Mouse (Mus musculus) T-helper 1 cell (primary cell): ENCODE data around the gene Prrc2c.
"Not testable (repeated sequence)": the region's sequence is repeated elsewhere in the genome, so short reads cannot be mapped to it uniquely, and the experiment has no call there.

Source experiments
- in situ Hi-C: fragments of 300-600 bp; cut with MboI, MseI; formaldehyde crosslinking; loops from one replicate; pipeline ENCODE4 v1.15.1; 2025; ENCODE audit warnings: high pct_unique_total_duplicates

The Prrc2c gene

GRCm38 (mm10) chr1:162693721-162694120 is 46.6 kb downstream of the Prrc2c start:
- in situ Hi-C loops, result no loop called here

- in situ Hi-C loops, result no loop called here
These were observed 74.7 kb downstream of the Prrc2c start for GRCm38 (mm10) chr1:162665486-162666174.

DNA sequence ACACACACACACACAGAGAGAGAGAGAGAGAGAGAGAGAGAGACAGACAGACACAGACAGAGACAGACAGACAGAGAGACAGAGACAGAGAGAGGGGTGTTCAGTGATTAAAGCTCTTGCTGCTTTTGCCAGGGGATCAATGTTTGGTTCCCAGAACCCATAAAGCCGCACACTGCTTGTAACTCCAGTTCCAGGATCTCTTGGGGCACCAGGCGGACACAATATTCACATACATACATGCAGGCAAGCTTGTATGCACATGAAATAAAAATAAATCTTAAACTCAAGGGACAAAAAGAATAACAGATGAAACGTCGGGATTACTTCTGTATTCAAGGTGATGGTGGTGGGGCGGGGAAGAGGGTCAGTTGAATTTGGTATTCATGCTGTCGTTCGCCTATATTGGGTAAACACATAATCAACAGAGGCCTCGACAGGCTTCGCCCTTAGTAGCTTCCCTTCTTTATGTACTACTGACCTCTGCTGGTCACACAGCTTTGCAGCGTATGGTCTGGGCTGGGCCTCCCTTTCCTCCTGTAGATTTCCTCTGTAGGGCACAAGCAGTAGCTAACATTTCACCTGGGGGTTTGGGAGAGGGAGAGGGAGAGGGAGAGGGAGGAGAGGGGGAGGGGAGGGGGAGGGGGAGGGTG is 75.4 kb downstream of the Prrc2c start:
- in situ Hi-C loops, result loop anchor here (5.0 kb wide), 2 partner anchors 133 to 303 kb away; no protein-coding TSS in a partner anchor

GRCm38 (mm10) chr1:162660276-162660860 is 80.0 kb downstream of the Prrc2c start:
- in situ Hi-C loops, result loop anchor here (5.0 kb wide), 2 partner anchors 128 to 298 kb away; no protein-coding TSS in a partner anchor

- in situ Hi-C loops, result loop anchor here (5.0 kb wide), 1 partner anchor 36 kb away; no protein-coding TSS in a partner anchor
These were observed 82.2 kb downstream of the Prrc2c start, which contains the start of gene Myocos for GRCm38 (mm10) chr1:162658119-162658518. Myocos (minus strand) TSS chr1:162658219.

- in situ Hi-C loops, result no loop called here
These were observed 91.9 kb downstream of the Prrc2c start for GRCm38 (mm10) chr1:162648416-162648815.

DNA sequence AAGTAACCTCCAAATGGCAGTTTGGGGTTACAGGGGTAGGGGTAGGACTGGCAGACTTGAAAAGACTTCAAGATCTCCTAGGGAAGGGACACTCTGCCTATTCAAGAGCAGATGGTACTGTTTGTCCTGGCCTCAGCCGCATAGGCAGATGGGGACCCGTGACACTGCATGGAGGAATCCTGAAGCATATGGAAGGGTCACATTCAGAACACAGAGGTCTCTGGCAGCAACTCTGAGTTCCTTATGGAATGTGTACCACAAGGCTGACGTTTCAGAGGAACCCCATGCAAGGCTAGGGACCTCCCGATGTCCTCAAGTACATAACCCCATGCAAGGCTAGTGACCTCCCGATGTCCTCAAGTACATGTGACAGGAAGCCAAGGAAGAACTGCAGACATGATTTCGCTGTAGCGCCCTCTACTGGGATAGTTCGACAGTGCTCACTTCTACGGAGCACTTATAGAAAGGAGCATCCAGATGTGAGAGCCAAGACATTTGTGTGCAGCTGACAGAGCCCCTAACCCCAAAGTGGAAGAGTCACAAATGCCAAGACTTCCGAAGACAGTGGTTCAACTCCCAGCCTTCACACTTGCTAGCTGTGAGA is 94.2 kb downstream of the Prrc2c start:
- in situ Hi-C loops, result no loop called here

DNA sequence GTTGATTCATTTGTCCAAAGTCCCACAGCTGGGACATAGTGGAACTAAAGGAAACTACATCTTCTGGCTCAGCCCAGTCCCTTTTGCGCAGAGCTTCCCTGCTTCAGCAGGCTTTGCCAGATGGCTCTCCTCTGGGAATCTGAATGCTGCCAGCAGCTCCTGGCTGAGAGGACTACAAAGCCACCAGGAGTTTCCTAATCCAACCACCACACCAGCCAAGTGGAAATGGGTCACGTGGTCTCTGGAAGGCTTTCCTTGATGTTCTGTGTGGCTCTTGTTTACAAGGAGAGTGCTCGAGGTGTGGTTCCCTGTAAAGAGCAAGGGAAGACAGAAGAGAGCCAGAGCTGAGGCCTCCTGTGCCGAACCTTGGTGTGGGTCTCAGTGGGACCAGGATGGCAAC is 96.6 kb downstream of the Prrc2c start:
- in situ Hi-C loops, result no loop called here

DNA sequence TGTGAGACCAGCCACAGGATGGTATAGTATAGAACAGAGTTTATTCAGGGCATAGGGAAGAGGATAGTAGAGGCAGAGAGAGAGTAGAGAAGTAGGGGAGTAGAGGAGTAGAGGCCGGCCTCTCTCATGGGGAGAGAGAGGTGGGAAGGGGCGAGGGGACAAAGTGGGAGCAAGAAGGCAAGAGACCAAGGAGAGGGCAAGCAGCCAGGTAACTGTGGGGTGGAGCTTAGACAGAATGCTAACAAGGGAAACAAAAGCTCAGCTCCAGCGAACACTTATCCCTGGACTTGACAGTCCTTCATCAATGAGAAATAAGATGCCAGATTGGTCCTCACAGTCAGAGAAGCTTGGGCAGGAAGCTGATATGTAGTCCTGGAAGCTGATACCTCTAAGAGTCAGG is 97.8 kb downstream of the Prrc2c start:
- in situ Hi-C loops, result no loop called here

DNA sequence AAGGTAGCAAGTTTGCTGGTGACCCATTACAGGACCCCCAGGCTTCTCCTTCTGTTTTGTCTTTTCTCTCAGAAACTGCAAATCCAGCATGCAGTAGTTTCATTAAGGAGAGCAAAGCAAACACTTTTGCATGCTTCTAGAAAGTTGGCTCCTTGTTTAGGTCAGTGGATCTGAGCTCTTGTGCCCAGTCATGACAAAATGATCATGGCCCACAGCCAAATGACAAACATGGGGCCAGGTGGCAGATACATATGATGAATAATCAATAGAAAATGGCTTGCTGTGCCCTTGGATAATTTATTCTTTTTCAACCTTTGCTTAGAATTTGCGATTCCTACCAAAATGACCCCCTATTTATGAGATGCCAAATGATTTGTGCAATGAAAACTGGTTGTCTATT is 100.5 kb downstream of the Prrc2c start:
- in situ Hi-C loops, result loop anchor here (10.0 kb wide), 1 partner anchor 175 kb away; no protein-coding TSS in a partner anchor

DNA sequence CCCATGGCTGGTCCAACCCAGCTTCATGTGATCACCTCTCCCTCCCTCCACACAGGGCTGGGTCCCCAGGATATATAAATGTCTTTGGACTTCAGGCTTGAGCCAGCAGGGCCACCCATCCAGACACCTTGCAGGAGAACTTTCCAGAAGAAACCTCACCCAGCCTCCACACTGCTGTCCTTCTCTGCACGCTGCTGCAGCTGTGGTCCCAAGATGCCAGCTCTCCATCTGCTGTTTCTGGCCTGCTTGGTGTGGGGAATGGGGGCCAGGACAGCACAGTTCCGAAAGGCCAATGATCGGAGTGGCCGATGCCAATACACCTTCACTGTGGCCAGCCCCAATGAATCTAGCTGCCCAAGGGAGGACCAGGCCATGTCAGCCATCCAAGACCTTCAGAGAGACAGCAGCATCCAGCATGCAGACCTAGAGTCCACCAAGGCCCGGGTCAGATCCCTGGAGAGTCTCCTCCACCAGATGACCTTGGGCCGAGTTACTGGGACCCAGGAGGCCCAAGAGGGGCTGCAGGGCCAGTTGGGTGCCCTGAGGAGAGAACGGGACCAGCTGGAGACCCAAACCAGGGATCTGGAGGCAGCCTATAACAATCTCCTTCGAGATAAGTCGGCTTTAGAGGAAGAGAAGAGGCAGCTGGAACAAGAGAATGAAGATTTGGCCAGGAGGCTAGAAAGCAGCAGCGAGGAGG is 101.2 kb downstream of the Prrc2c start, which contains the start of gene Myoc:
Myoc (plus strand) TSS at position 105 of the 700 bp plus-strand sequence.
- in situ Hi-C loops, result loop anchor here (10.0 kb wide), 1 partner anchor 174 kb away; no protein-coding TSS in a partner anchor

GRCm38 (mm10) chr1:162638535-162638934 is 101.8 kb downstream of the Prrc2c start:
- in situ Hi-C loops, result loop anchor here (10.0 kb wide), 1 partner anchor 174 kb away; no protein-coding TSS in a partner anchor

DNA sequence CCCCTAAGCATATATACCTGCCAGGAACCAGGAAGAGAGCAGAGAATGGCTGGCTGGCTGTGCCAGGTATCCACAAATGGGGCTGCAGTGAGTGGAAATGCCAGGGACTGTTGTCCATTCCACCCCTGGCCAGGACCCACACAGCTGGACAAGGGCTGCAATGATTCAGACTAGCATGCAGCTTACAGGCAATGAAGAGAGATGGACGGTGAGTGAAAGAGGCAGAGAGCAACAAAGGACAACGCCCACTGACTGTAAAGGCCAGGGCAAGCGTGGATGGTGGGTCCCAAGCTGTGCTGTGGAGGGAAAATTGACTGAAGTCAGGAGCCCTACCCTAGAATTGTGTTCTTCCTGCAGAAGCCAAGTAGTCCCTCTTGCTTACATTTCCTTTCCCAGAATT is 103.8 kb downstream of the Prrc2c start:
- in situ Hi-C loops, result loop anchor here (10.0 kb wide), 1 partner anchor 172 kb away; no protein-coding TSS in a partner anchor

DNA sequence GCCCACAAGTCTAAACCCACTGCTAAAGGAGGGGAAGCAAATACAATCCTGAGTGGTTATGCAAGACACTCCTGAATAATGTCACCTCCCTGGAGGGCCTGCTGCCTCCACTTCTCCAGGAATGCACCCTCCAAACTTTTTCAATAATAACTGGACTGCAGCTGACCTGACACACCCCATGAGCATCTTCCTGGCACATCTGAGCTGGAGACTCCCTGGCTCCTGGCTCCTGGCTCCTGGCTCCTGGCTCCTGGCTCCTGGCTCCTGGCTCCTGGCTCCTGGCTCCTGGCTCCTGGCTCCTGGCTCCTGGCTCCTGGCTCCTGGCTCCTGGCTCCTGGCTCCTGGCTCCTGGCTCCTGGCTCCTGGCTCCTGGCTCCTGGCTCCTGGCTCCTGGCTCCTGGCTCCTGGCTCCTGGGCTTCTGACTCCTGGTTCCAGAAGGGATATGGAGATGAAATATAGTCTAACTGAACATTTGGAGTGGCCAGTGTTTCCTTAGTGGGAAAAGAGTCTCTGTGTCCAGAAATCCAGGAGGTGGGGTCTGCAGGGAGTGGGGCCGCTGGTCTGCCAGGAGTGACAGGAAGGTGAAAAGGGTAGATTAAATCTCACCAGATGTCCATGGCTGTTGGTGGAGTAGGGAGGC is 104.9 kb downstream of the Prrc2c start:
- in situ Hi-C loops, result loop anchor here (10.0 kb wide), 1 partner anchor 171 kb away; no protein-coding TSS in a partner anchor

DNA sequence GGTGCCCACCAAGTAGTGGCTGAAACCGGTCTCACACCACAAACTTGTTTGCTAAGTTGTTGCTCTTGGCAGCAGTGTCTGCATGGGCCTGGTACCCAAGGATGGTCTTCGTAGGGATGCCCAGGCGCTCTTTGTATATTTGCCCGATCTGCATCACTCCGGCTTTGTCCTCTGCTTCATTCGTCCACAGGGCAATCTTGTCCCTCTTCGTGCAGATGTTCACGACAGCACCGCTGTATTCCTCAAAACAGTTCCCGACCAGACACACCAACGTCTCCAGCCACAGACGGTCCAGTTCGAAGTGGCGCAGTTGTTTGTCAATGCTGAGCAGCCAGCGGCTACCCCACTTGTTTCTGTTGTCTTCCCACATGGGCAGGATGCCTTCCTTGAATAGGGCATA is 112.0 kb downstream of the Prrc2c start:
- in situ Hi-C loops, result not testable (repeated sequence)

GRCm38 (mm10) chr1:162627821-162628220 is 112.5 kb downstream of the Prrc2c start:
- in situ Hi-C loops, result not testable (repeated sequence)

GRCm38 (mm10) chr1:162625229-162625628 is 115.1 kb downstream of the Prrc2c start:
- in situ Hi-C loops, result no loop called here

DNA sequence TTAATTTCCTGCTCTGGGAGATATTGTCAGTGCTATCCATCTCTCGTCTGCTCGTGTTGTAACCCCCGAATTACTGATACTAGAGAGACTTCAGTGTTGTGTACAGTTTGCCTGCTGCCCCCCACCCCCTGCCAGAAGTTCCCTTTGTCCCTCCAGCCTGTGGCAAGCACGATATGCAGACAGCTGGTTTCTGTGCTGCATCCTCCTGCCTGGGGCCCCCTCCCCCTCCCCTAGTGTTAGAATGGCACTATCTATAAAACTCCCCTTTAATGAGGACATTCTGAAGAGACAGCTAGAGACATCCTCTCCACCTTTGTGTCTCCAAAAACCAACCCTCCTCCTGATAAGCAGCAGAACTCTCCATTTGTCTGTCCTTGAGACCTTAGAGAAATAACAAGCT is 116.5 kb downstream of the Prrc2c start:
- in situ Hi-C loops, result loop anchor here (5.0 kb wide), 1 partner anchor 33 kb away; the partner anchor contains the start of gene Myocos
